Mouse (Mus musculus): Measurements from ENCODE around the gene Upf3a. TPM values are rescaled to one million over a fixed set of nuclear protein-coding genes. Genes with fewer than 3 reads are reported as not detected.
A peak's percentile ranks its signal among the peaks of the same experiment; 100 is the strongest.

The Upf3a gene
- polyA plus RNA-seq, 2 experiments = 25.6 to 39.2 TPM

DNA sequence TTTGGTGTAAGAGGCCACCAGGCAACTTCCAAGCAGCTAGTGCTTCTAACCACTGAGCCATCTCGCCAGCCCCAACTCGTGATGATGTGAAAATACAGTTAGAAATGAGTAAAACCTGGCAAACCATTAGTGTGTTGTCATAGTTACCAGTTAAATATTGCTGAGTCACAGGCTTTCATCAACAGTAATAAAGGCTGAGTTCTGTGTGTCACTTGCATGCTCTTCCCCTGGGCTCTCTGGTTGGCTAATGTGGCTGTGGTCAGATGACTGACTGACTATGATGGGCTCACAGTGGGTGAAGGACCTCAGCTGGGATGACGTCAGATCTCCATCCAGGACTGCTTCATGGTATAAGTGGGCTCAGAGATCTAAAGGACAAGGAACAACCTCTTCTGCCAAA lies 4.9 kb upstream of the Upf3a start:
- Histone ChIP-seq H3K9ac (ENCODE audit: low read depth, low read length, severe bottlenecking) (no peak overlapping the region), H3K27me3 (ENCODE audit: control insufficient read depth, insufficient read depth, low read length) (no peaks in the 10 kb centered on the region), H3K4me3 (replicated peaks; ENCODE audit: low read length) (no peak overlapping the region), H3K9me3 (ENCODE audit: control insufficient read depth, low read length) (no peaks in the 10 kb centered on the region), H3K36me3 (ENCODE audit: control insufficient read depth, insufficient read depth, low read length) (peaks cover 64% of the 10 kb centered on the region), H3K4me2 (replicated peaks; ENCODE audit: low read depth, low read length, severe bottlenecking) (no peak overlapping the region), H3K27ac (replicated peaks; ENCODE audit: low read depth, low read length) (no peak overlapping the region), H3K4me1 (ENCODE audit: control insufficient read depth, insufficient read depth, low read length) (peaks cover 3% of the 10 kb centered on the region; the same call in 1 of the 2 replicates)
- no peak for ATAC-seq (ENCODE audit: low FRiP score, low read depth)
- 86% methylated on average over 3 of the region's 3 CpGs for WGBS
- TF ChIP-seq POLR2A (IDR thresholded peaks at IDR 0.05; ENCODE audit: borderline replicate concordance, extremely low read depth, insufficient read depth, insufficient read length) = no peak
- no peak for DNase-seq (ENCODE audit: low spot score)

DNA sequence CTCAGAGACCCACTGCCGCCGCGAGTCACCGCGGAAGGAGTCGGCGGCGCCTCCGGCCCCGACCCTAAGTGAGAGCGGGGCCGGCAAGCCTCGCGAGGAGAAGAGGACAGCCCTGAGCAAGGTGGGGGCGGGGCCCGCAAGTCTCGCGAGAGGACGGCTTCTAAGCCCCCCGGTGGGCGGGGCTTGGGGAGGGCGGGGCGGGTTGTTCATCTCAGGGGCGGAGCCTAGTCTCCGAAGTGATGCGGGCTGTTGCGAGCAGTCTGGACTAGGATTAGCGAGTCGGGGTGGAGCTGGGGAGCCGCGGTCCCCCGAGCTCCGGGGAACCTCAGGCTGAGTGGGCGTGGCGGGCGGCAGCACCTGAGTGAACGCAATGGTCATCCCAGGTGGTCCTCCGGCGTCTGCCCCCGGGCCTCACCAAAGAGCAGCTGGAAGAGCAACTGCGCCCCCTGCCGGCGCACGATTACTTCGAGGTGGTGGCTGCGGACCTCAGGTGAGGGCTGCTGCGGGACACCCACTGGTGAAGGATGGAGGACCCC lies 417 bp downstream of the Upf3a start:
- H3K4me1 ChIP-seq (ENCODE audit: control insufficient read depth, insufficient read depth, low read length) = peaks cover 8% of the 10 kb centered on the region
- 0% methylated on average over 18 of the region's 47 CpGs for WGBS
- H3K27me3 ChIP-seq (ENCODE audit: control insufficient read depth, insufficient read depth, low read length) = no peaks in the 10 kb centered on the region
- no peak; the same call in 1 of the 2 replicates for TF ChIP-seq POLR2A (IDR thresholded peaks at IDR 0.05; ENCODE audit: borderline replicate concordance, extremely low read depth, insufficient read depth, insufficient read length)
- H3K4me2 ChIP-seq (replicated peaks; ENCODE audit: low read depth, low read length, severe bottlenecking) = peak overlapping the region; percentile 83
- H3K36me3 ChIP-seq (ENCODE audit: control insufficient read depth, insufficient read depth, low read length) = peaks cover 32% of the 10 kb centered on the region
- peak overlapping the region; percentile 99 for H3K27ac ChIP-seq (replicated peaks; ENCODE audit: low read depth, low read length)
- no peaks in the 10 kb centered on the region for H3K9me3 ChIP-seq (ENCODE audit: control insufficient read depth, low read length)
- H3K4me3 ChIP-seq (replicated peaks; ENCODE audit: low read length) = peak overlapping the region; percentile 71
- peak; percentile 98 for DNase-seq (ENCODE audit: low spot score)
- H3K9ac ChIP-seq (ENCODE audit: low read depth, low read length, severe bottlenecking) = peak overlapping the region; percentile 98
- peak; percentile 94 for ATAC-seq (ENCODE audit: low FRiP score, low read depth)

DNA sequence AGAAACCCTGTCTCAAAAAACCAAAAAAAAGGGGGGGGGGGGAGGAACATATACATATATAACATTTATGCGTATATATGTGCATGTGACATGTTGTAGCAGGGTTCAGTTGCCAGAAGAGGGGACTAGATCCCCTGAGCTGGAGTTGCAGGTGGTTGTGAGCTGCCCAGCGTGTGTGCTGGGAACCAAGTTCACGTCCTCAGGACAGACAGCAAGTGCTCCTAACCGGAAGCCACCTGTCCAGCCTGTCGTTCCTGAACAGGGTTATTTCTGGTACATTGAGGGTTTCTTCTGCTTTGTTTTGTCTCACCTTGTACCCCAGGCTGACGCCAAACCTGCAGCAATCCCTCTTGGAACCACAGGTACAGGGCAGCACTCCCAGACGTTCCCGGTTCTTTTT lies 4.2 kb downstream of the Upf3a start:
- no peak for TF ChIP-seq POLR2A (IDR thresholded peaks at IDR 0.05; ENCODE audit: borderline replicate concordance, extremely low read depth, insufficient read depth, insufficient read length)
- H3K4me1 ChIP-seq (ENCODE audit: control insufficient read depth, insufficient read depth, low read length) = peaks cover 7% of the 10 kb centered on the region
- H3K4me3 ChIP-seq (replicated peaks; ENCODE audit: low read length) = no peak overlapping the region
- 92% methylated on average over 8 of the region's 8 CpGs for WGBS
- no peaks in the 10 kb centered on the region for H3K27me3 ChIP-seq (ENCODE audit: control insufficient read depth, insufficient read depth, low read length)
- H3K9me3 ChIP-seq (ENCODE audit: control insufficient read depth, low read length) = no peaks in the 10 kb centered on the region
- H3K4me2 ChIP-seq (replicated peaks; ENCODE audit: low read depth, low read length, severe bottlenecking) = no peak overlapping the region
- no peak for DNase-seq (ENCODE audit: low spot score)
- H3K9ac ChIP-seq (ENCODE audit: low read depth, low read length, severe bottlenecking) = no peak overlapping the region
- no peak overlapping the region for H3K27ac ChIP-seq (replicated peaks; ENCODE audit: low read depth, low read length)
- H3K36me3 ChIP-seq (ENCODE audit: control insufficient read depth, insufficient read depth, low read length) = peaks cover 41% of the 10 kb centered on the region
- no peak for ATAC-seq (ENCODE audit: low FRiP score, low read depth)

DNA sequence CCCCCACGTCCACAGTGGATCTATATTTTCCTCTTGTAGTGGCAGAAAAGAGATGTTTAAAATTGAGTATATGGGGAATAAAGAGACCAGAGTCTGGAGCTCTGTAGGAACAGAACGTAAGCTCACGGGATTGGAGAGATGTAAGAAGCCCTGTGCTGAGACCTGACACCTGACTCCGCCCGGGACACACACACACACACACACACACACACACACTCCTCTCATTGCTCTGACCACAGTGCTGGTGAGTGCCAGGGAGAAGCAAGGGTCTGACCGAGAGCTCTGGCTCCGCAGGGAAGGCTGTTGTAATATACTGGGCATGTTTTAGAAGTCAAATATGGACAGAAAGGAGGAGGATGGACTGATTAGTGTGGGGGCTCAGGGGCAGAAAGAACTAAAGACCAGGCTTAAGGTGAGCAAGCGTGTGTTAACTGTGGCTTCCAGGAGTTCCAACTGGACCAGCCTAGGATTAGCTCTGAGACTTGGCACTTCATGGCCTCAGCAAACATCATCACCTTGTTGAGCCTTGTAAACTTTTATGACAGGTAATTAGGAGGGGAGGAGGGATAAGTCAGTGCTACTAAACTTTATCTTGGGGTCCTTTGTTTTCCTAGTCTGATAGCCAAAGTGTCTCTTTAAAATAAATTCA lies 7.8 kb downstream of the Upf3a start:
- Histone ChIP-seq H3K9ac (ENCODE audit: low read depth, low read length, severe bottlenecking) (no peak overlapping the region), H3K27me3 (ENCODE audit: control insufficient read depth, insufficient read depth, low read length) (no peaks in the 10 kb centered on the region), H3K4me1 (ENCODE audit: control insufficient read depth, insufficient read depth, low read length) (no peaks in the 10 kb centered on the region), H3K4me2 (replicated peaks; ENCODE audit: low read depth, low read length, severe bottlenecking) (no peak overlapping the region), H3K4me3 (replicated peaks; ENCODE audit: low read length) (no peak overlapping the region), H3K36me3 (ENCODE audit: control insufficient read depth, insufficient read depth, low read length) (peaks cover 73% of the 10 kb centered on the region), H3K27ac (replicated peaks; ENCODE audit: low read depth, low read length) (no peak overlapping the region), H3K9me3 (ENCODE audit: control insufficient read depth, low read length) (no peaks in the 10 kb centered on the region)
- DNase-seq (ENCODE audit: low spot score) = no peak
- TF ChIP-seq POLR2A (IDR thresholded peaks at IDR 0.05; ENCODE audit: borderline replicate concordance, extremely low read depth, insufficient read depth, insufficient read length) = no peak
- ATAC-seq (ENCODE audit: low FRiP score, low read depth) = no peak
- 78% methylated on average over 8 of the region's 8 CpGs for WGBS

DNA sequence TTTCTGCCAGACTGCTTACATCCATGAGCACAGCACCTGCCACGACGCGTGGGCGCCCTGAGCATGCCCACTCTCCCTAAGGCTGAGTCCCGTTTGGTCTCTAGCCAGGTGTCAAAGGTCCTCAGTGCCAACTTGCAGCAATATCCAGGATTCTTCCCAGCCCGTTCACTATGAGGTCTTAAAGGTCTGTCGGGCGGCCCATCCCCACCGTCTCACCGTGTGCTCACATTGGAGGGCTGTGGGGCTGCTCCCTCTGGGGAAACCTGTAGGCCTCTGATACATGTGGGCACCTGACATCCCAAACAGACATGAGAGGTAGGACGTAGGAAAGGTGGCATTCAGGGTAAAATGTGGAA lies 8.3 kb downstream of the Upf3a start:
- H3K27me3 ChIP-seq (ENCODE audit: control insufficient read depth, insufficient read depth, low read length) = no peaks in the 10 kb centered on the region
- H3K9ac ChIP-seq (ENCODE audit: low read depth, low read length, severe bottlenecking) = no peak overlapping the region
- H3K9me3 ChIP-seq (ENCODE audit: control insufficient read depth, low read length) = no peaks in the 10 kb centered on the region
- DNase-seq (ENCODE audit: low spot score) (no peak), ATAC-seq (ENCODE audit: low FRiP score, low read depth) (no peak)
- no peaks in the 10 kb centered on the region for H3K4me1 ChIP-seq (ENCODE audit: control insufficient read depth, insufficient read depth, low read length)
- peaks cover 72% of the 10 kb centered on the region for H3K36me3 ChIP-seq (ENCODE audit: control insufficient read depth, insufficient read depth, low read length)
- H3K4me2 ChIP-seq (replicated peaks; ENCODE audit: low read depth, low read length, severe bottlenecking) = no peak overlapping the region
- TF ChIP-seq POLR2A (IDR thresholded peaks at IDR 0.05; ENCODE audit: borderline replicate concordance, extremely low read depth, insufficient read depth, insufficient read length) = no peak
- no peak overlapping the region for H3K4me3 ChIP-seq (replicated peaks; ENCODE audit: low read length)
- H3K27ac ChIP-seq (replicated peaks; ENCODE audit: low read depth, low read length) = no peak overlapping the region
- WGBS = 89% methylated on average over 11 of the region's 11 CpGs
